Mouse (Mus musculus) testis, adult 2 months (tissue): ENCODE data around the gene Sgms2.

Source experiments
- CTCF ChIP-seq: fragments of 200-500 bp; IDR thresholded peaks from 2 replicates; pipeline ENCODE4 v1.5.1; 2012; ENCODE audit warnings: low read depth, mild to moderate bottlenecking, inconsistent platforms, low read length, moderate library complexity; ENCODE audit not compliant: control insufficient read depth, insufficient read depth, insufficient replicate concordance
- POLR2A ChIP-seq: fragments of 200-500 bp; IDR thresholded peaks from 2 replicates; pipeline ENCODE4 v1.6.1; 2012; ENCODE audit warnings: low read depth, mild to moderate bottlenecking, inconsistent platforms, low read length, moderate library complexity; ENCODE audit not compliant: control insufficient read depth

DNA sequence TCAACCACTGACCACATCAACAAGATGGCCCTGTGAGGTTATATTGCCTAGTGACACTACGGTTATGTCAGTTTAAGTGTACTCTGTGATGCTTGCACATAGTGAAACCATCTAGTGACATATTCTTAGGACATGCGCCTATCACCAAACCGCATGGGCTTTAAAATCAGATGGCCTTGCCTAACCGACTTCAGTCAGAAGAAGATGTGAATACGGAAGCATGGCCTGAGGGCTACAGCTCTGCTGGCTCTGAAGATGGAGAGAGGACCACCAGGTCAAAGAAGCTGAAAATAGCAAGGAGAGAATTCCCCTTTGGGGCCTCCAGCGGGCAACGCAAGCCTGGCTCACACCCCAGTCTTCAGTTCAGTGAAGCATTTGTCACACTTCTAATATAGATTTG lies 194.3 kb downstream of the Sgms2 start:
- TF ChIP-seq CTCF (no peak), POLR2A (no peak)
